Mouse (Mus musculus): Measurements from ENCODE around the gene Zfp970. TPM values are rescaled to one million over a fixed set of nuclear protein-coding genes. Genes with fewer than 3 reads are reported as not detected.
"Not testable (repeated sequence)": the region's sequence is repeated elsewhere in the genome, so short reads cannot be mapped to it uniquely, and the experiment has no call there.

The Zfp970 gene
- polyA plus RNA-seq (2015; fragmentation: Nextera tagmentation; extraction: Ambion mirVana): 5.6 and 6.4 TPM in 2 replicates

DNA sequence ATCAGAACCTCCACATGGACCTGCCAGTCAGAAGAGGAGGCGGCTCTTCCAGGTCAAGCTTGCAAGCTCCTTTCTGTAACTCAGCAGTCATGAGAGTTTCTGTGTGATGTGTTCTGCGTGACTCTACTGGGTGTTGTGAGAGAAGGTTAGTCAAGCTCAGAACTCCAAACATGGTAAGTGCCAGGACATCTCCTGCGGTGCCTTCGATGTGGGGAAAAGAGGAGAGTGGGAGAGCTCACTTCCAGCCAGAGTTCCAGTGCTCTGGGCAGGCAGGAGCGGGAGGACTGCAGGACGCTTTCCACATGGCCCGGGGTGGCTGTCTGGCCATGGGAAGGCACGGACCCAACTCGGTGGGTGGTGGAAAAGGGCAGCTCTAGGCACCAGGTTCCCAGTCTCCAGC is at the start of gene Zfp970:
TSS of gene Zfp970 (plus strand) at position 58 of the 400 bp plus-strand sequence.
- H3K9me3 ChIP-seq (replicated peaks; ENCODE audit: control insufficient read depth, low read length, poor library complexity, severe bottlenecking); H3K27ac ChIP-seq (ENCODE audit: low read length); H3K9ac ChIP-seq (ENCODE audit: low read depth, low read length); H3K36me3 ChIP-seq (ENCODE audit: control insufficient read depth, insufficient read depth, low read length); ATAC-seq; H3K27me3 ChIP-seq (ENCODE audit: control insufficient read depth, insufficient read depth, low read depth, low read length); H3K4me1 ChIP-seq (ENCODE audit: control insufficient read depth, insufficient read depth, low read length): not testable (repeated sequence)
- Histone ChIP-seq H3K4me3 (ENCODE audit: low read depth, low read length) (peak within 1 kb of the TSS; percentile 37), H3K4me2 (ENCODE audit: low read length) (peak within 1 kb of the TSS; percentile 44)
- 6% methylated on average over 8 of the region's 9 CpGs for WGBS

DNA sequence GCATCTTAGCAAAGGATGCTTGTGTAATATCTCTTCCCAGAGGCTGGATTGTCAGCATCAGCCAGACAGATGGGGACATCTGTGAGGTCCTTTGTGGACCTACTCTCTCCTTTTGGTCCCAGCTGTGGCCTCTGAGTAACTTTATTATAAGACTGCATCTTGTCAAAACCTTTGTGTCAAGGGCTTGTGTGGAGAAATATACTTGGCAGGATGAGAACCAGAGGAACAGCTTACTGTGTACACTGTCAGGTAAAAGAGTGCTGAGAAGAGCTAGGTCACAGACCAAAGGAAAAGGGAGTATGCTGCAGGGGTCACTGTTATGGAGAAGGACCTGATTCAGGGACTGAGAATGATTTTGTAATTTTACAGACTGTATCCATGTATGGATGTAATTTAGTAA is 3.7 kb downstream of the Zfp970 start:
- not testable (repeated sequence) for H3K27me3 ChIP-seq (ENCODE audit: control insufficient read depth, insufficient read depth, low read depth, low read length); H3K4me3 ChIP-seq (ENCODE audit: low read depth, low read length); ATAC-seq; H3K4me2 ChIP-seq (ENCODE audit: low read length); H3K36me3 ChIP-seq (ENCODE audit: control insufficient read depth, insufficient read depth, low read length); H3K27ac ChIP-seq (ENCODE audit: low read length); H3K9ac ChIP-seq (ENCODE audit: low read depth, low read length); H3K4me1 ChIP-seq (ENCODE audit: control insufficient read depth, insufficient read depth, low read length); H3K9me3 ChIP-seq (replicated peaks; ENCODE audit: control insufficient read depth, low read length, poor library complexity, severe bottlenecking)

DNA sequence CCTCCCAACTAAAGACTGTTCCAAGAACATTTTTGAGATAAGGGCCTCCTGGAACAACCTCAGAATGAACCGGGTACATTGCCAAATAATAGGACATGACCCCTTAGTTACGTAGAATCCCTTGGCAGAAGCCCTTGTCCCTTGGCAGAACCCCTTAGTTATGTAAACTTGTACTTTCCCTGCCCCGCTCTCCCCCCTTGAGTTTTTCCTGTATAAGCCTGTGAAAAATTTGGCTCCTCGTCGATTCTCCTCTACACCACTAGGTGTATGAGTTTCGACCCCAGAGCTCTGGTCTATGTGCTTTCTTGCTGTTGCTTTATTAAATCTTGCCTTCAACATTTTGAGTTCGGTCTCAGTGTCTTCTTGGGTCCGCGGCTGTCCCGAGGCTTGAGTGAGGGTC is 7.7 kb downstream of the Zfp970 start:
- H3K9ac ChIP-seq (ENCODE audit: low read depth, low read length); H3K4me2 ChIP-seq (ENCODE audit: low read length); H3K9me3 ChIP-seq (replicated peaks; ENCODE audit: control insufficient read depth, low read length, poor library complexity, severe bottlenecking); H3K27ac ChIP-seq (ENCODE audit: low read length); ATAC-seq; H3K27me3 ChIP-seq (ENCODE audit: control insufficient read depth, insufficient read depth, low read depth, low read length); H3K4me1 ChIP-seq (ENCODE audit: control insufficient read depth, insufficient read depth, low read length); H3K36me3 ChIP-seq (ENCODE audit: control insufficient read depth, insufficient read depth, low read length); H3K4me3 ChIP-seq (ENCODE audit: low read depth, low read length): not testable (repeated sequence)
- 93% methylated on average over 5 of the region's 10 CpGs for WGBS

DNA sequence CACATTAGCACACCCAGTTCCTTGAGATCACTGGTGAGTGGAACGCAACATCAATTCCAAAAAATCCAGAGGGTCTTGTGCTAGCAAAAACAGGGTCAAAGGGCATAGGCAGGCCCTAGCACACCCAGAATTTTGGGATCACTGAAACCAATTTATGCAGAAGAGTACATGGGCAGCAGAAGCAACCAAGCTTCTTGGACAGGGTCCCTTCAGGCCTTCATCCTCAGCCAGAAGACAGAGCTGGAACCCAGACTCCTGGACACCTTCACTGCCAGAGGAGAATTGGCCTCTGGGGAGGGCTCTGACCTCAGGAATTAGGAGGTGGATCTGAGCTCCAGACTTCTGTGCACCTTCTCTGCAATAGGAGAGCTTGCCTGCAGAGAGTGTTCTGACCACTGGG is 17.4 kb downstream of the Zfp970 start:
- WGBS: 91% methylated on average over 1 of the region's 1 CpGs
- not testable (repeated sequence) for H3K4me1 ChIP-seq (ENCODE audit: control insufficient read depth, insufficient read depth, low read length); H3K9me3 ChIP-seq (replicated peaks; ENCODE audit: control insufficient read depth, low read length, poor library complexity, severe bottlenecking); ATAC-seq; H3K9ac ChIP-seq (ENCODE audit: low read depth, low read length); H3K36me3 ChIP-seq (ENCODE audit: control insufficient read depth, insufficient read depth, low read length); H3K4me2 ChIP-seq (ENCODE audit: low read length); H3K4me3 ChIP-seq (ENCODE audit: low read depth, low read length); H3K27me3 ChIP-seq (ENCODE audit: control insufficient read depth, insufficient read depth, low read depth, low read length); H3K27ac ChIP-seq (ENCODE audit: low read length)

DNA sequence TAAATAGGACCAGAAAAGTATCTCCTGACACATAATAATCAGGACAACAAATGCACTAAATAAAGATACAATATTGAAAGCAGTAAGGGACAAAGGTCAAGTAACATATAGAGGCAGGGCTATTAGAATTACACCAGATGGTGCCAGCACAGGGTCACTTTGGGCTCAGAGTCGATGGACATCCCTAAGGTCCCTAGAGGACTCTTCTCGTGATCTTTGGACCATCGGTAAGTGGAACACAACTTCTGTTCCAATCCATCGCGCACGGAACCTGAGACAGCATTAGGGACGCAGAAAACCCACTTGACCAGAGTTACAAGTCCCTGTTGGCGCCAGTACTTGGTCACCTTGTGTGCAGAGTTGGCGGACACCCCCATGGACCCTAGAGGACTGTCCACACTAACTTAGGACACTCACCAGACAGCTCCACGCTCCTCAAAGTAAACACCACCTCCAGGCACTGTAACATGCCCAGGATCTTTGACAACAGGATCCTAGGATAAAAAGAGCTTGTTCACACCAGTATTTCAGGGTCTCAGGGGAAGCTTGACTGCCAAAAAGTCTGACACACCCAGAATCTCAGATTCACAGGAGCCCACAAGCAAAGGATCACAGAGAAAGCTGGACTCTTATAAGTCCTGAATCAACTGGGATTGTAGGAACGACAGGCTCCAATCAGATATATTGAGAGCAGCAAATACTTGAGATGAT is 18.9 kb downstream of the Zfp970 start:
- not testable (repeated sequence) for H3K4me2 ChIP-seq (ENCODE audit: low read length); H3K27ac ChIP-seq (ENCODE audit: low read length); H3K4me1 ChIP-seq (ENCODE audit: control insufficient read depth, insufficient read depth, low read length); H3K27me3 ChIP-seq (ENCODE audit: control insufficient read depth, insufficient read depth, low read depth, low read length); H3K9me3 ChIP-seq (replicated peaks; ENCODE audit: control insufficient read depth, low read length, poor library complexity, severe bottlenecking); ATAC-seq; H3K36me3 ChIP-seq (ENCODE audit: control insufficient read depth, insufficient read depth, low read length); H3K9ac ChIP-seq (ENCODE audit: low read depth, low read length); H3K4me3 ChIP-seq (ENCODE audit: low read depth, low read length)
- WGBS: 86% methylated on average over 11 of the region's 11 CpGs

DNA sequence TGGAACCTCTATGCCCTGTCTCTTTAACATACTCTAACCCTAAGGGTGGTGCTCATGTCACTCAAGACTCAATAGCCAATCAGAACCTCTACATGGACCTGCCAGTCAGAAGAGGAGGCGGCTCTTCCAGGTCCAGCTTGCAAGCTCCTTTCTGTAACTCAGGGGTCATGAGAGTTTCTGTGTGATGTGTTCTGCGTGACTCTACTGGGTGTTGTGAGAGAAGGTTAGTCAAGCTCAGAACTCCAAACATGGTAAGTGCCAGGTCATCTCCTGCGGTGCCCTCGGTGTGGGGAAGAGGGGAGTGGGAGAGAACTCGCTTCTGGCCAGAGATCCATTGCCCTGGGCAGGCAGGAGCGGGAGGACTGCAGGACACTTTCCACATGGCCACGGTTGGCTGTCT is 33.5 kb downstream of the Zfp970 start, which contains the start of gene Gm14403:
TSS of gene Gm14403 (plus strand) at position 149 of the 400 bp plus-strand sequence.
- not testable (repeated sequence) for H3K9ac ChIP-seq (ENCODE audit: low read depth, low read length); H3K9me3 ChIP-seq (replicated peaks; ENCODE audit: control insufficient read depth, low read length, poor library complexity, severe bottlenecking); H3K27ac ChIP-seq (ENCODE audit: low read length); ATAC-seq; H3K4me1 ChIP-seq (ENCODE audit: control insufficient read depth, insufficient read depth, low read length); H3K27me3 ChIP-seq (ENCODE audit: control insufficient read depth, insufficient read depth, low read depth, low read length); H3K36me3 ChIP-seq (ENCODE audit: control insufficient read depth, insufficient read depth, low read length)
- 32% methylated on average over 7 of the region's 7 CpGs for WGBS
- Histone ChIP-seq H3K4me3 (ENCODE audit: low read depth, low read length) (peak within 1 kb of the TSS; percentile 31), H3K4me2 (ENCODE audit: low read length) (peak within 1 kb of the TSS; percentile 41)

DNA sequence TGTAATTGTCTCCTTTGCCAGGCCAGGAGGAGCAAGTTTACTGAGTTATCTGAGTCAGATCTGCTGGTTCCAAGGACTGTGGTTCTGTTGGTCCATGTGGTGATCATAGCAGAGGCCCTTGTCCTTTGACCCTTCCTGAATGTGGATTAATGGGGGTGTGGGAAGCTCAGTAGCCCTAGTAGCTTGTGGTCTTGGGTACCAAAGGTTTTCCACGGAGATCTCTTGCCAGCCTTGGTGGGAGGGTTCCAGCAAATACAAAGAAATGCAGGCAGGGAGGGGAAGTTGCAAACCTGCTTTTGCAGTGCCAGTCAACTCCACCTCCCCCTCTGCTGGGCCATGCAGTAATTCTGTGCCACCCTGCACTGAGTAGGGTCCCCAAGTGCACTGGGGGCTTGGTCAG is 34.6 kb downstream of the Zfp970 start:
- not testable (repeated sequence) for H3K36me3 ChIP-seq (ENCODE audit: control insufficient read depth, insufficient read depth, low read length); H3K27ac ChIP-seq (ENCODE audit: low read length); H3K4me2 ChIP-seq (ENCODE audit: low read length); H3K4me1 ChIP-seq (ENCODE audit: control insufficient read depth, insufficient read depth, low read length); H3K9ac ChIP-seq (ENCODE audit: low read depth, low read length); H3K9me3 ChIP-seq (replicated peaks; ENCODE audit: control insufficient read depth, low read length, poor library complexity, severe bottlenecking); H3K27me3 ChIP-seq (ENCODE audit: control insufficient read depth, insufficient read depth, low read depth, low read length); H3K4me3 ChIP-seq (ENCODE audit: low read depth, low read length); ATAC-seq
- 33% methylated on average over 1 of the region's 1 CpGs for WGBS

DNA sequence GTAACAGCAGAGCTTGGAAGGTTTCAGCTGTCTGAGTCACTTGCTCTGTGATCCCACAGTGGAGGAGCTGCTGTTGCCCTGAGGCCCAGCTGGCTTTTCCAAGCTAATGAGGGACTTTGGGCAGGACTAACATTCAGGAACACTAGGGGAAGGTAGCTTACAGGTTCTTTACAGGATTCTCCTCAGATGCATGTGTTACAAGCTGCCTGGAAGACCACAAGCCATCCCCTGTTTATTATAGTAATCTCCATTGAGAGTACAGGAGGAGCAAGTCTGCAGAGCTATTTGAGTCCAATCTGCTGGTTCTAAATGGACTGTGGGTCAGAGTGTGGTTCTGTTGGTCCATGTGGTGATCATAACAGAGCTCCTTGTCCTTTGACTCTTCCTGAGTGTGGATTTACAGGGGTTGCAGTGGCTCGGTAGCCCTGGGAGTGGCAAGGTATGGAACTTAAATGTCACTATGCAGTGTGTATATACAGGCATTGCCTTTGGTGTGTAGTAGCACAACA is 40.7 kb downstream of the Zfp970 start:
- WGBS: 87% methylated on average over 1 of the region's 1 CpGs
- not testable (repeated sequence) for H3K4me2 ChIP-seq (ENCODE audit: low read length); H3K36me3 ChIP-seq (ENCODE audit: control insufficient read depth, insufficient read depth, low read length); H3K27ac ChIP-seq (ENCODE audit: low read length); H3K4me1 ChIP-seq (ENCODE audit: control insufficient read depth, insufficient read depth, low read length); H3K9ac ChIP-seq (ENCODE audit: low read depth, low read length); H3K27me3 ChIP-seq (ENCODE audit: control insufficient read depth, insufficient read depth, low read depth, low read length); H3K4me3 ChIP-seq (ENCODE audit: low read depth, low read length); H3K9me3 ChIP-seq (replicated peaks; ENCODE audit: control insufficient read depth, low read length, poor library complexity, severe bottlenecking); ATAC-seq

DNA sequence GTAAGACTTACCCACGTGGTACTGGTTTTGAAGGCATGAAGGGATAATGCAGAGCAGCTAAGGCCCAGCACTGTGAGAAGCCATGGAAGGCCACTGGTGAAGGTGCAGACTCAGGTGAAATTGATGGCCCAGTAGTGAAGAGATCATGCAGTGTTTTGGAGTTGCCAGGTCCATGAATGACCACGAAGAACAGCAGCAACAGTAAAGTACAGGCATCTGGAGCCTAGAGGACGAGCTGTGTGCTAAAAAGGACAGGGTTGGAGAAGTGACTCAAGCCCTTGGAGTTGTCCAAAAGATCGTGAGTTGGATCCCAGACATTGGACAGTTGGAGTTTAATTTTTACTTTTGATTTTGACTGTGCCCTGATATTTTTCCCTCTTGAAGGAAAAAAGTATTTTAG is 46.8 kb downstream of the Zfp970 start:
- not testable (repeated sequence) for H3K4me3 ChIP-seq (ENCODE audit: low read depth, low read length); H3K36me3 ChIP-seq (ENCODE audit: control insufficient read depth, insufficient read depth, low read length); H3K27ac ChIP-seq (ENCODE audit: low read length); H3K9me3 ChIP-seq (replicated peaks; ENCODE audit: control insufficient read depth, low read length, poor library complexity, severe bottlenecking); H3K4me2 ChIP-seq (ENCODE audit: low read length); H3K27me3 ChIP-seq (ENCODE audit: control insufficient read depth, insufficient read depth, low read depth, low read length); ATAC-seq; H3K9ac ChIP-seq (ENCODE audit: low read depth, low read length); H3K4me1 ChIP-seq (ENCODE audit: control insufficient read depth, insufficient read depth, low read length)
- whole genome bisulfite sequencing: 79% methylated on average over 4 of the region's 4 CpGs

Data from midbrain, embryonic 16.5 days (tissue).